Mouse (Mus musculus) CH12.LX (cell line): ENCODE results near the gene Larp1. TPM values are rescaled to one million over a fixed set of nuclear protein-coding genes. Genes with fewer than 3 reads are reported as not detected.

Experiments
- DNase-seq: peaks from one replicate; pipeline ENCODE4 v3.0.0-alpha.2; 2013; ENCODE audit errors: extremely low read depth
- H3K27ac ChIP-seq: 2 replicates; pipeline ENCODE4 v1.5.1; 2012; ENCODE audit warnings: low read depth, mild to moderate bottlenecking, control low read depth, moderate library complexity; ENCODE audit not compliant: insufficient read depth
- H3K27me3 ChIP-seq: replicated peaks from 2 replicates; pipeline ENCODE3; 2012; ENCODE audit warnings: inconsistent platforms
- H3K36me3 ChIP-seq, 2 experiments: replicated peaks in 1 of 2; 2 replicates each; pipeline versions ENCODE3 to v1.6.1; 2012; ENCODE audit warnings: inconsistent platforms in 1 of 2, low read length in 1 of 2, mild to moderate bottlenecking in 1 of 2, mixed read lengths in 1 of 2, moderate library complexity in 1 of 2; ENCODE audit not compliant: control insufficient read depth in 1 of 2, insufficient read depth in 1 of 2
- H3K4me1 ChIP-seq, 2 experiments: 2 replicates each; pipeline ENCODE4 v1.6.1; 2012; ENCODE audit warnings: inconsistent platforms in 1 of 2, moderate library complexity in 1 of 2; ENCODE audit not compliant: insufficient read depth in 2 of 2, control insufficient read depth in 1 of 2
- H3K4me2 ChIP-seq: 2 replicates; pipeline ENCODE4 v1.6.1; 2012; ENCODE audit warnings: low read depth, mild to moderate bottlenecking, control low read depth; ENCODE audit not compliant: poor library complexity, insufficient read depth, severe bottlenecking
- H3K4me3 ChIP-seq, 3 experiments: fragments of 150-350 bp in 1 of 3; sonication (generic) in 1 of 3; replicated peaks in 1 of 3; 2 replicates each; pipeline versions ENCODE3 to v1.5.1; 2011 to 2012; ENCODE audit warnings: low read depth in 2 of 3, low read length in 2 of 3, mild to moderate bottlenecking in 2 of 3, moderate library complexity in 2 of 3, control low read depth in 1 of 3, improper control_type of control experiment in 1 of 3, inconsistent platforms in 1 of 3, mixed read lengths in 1 of 3; ENCODE audit not compliant: poor library complexity in 1 of 3
- H3K79me2 ChIP-seq: replicated peaks from 2 replicates; pipeline ENCODE4 v1.6.1; 2012; ENCODE audit warnings: mild to moderate bottlenecking, moderate library complexity; ENCODE audit not compliant: control insufficient read depth, poor library complexity, insufficient read depth, severe bottlenecking; ENCODE audit errors: extremely low read depth
- H3K9ac ChIP-seq: 2 replicates; pipeline ENCODE4 v1.6.1; 2012; ENCODE audit warnings: low read depth, mild to moderate bottlenecking, control low read depth, moderate library complexity; ENCODE audit not compliant: insufficient read depth
- H3K9me3 ChIP-seq: replicated peaks from 2 replicates; pipeline ENCODE3; 2012; ENCODE audit warnings: low read length, inconsistent platforms, mixed read lengths
- CHD1 ChIP-seq: IDR thresholded peaks from 2 replicates; pipeline ENCODE4 v1.6.1; 2012; ENCODE audit warnings: low read depth, low read length, improper control_type of control experiment, inconsistent platforms
- CHD2 ChIP-seq: IDR thresholded peaks from 2 replicates; pipeline ENCODE4 v1.6.1; 2011; ENCODE audit warnings: low read length, improper control_type of control experiment
- E2F4 ChIP-seq: IDR thresholded peaks from 2 replicates; pipeline ENCODE4 v1.6.1; 2011; ENCODE audit warnings: low read depth, low read length, improper control_type of control experiment; ENCODE audit not compliant: insufficient replicate concordance
- EP300 ChIP-seq: IDR thresholded peaks from 2 replicates; pipeline ENCODE4 v1.6.1; 2011; ENCODE audit warnings: low read length, improper control_type of control experiment
- HCFC1 ChIP-seq: IDR thresholded peaks from 2 replicates; pipeline ENCODE4 v1.6.1; 2012; ENCODE audit warnings: low read depth, mild to moderate bottlenecking, inconsistent platforms, low read length, improper control_type of control experiment
- JUN ChIP-seq: IDR thresholded peaks from 2 replicates; pipeline ENCODE4 v1.6.1; 2011; ENCODE audit warnings: low read depth, mild to moderate bottlenecking, low read length, improper control_type of control experiment, moderate library complexity; ENCODE audit not compliant: insufficient read depth
- JUND ChIP-seq: conservative IDR thresholded peaks from 2 replicates; pipeline ENCODE4 v1.6.1; 2011; ENCODE audit warnings: low read depth, low read length, improper control_type of control experiment
- KAT2A ChIP-seq: IDR thresholded peaks from 2 replicates; pipeline ENCODE4 v1.6.1; 2012; ENCODE audit warnings: low read length, improper control_type of control experiment, inconsistent platforms; ENCODE audit not compliant: insufficient replicate concordance
- MAZ ChIP-seq: IDR thresholded peaks from 2 replicates; pipeline ENCODE4 v1.6.1; 2012; ENCODE audit warnings: low read depth, mild to moderate bottlenecking, inconsistent platforms, low read length, improper control_type of control experiment, moderate library complexity
- MXI1 ChIP-seq: IDR thresholded peaks from 2 replicates; pipeline ENCODE4 v1.6.1; 2011; ENCODE audit warnings: mild to moderate bottlenecking, low read depth, low read length, improper control_type of control experiment
- MYC ChIP-seq: IDR thresholded peaks from 2 replicates; pipeline ENCODE4 v1.6.1; 2011; ENCODE audit warnings: low read depth, mild to moderate bottlenecking, improper control_type of control experiment, low read length
- NELFE ChIP-seq: IDR thresholded peaks from 2 replicates; pipeline ENCODE4 v1.6.1; 2011; ENCODE audit warnings: low read depth, low read length, improper control_type of control experiment
- PAX5 ChIP-seq: IDR thresholded peaks from 2 replicates; pipeline ENCODE4 v1.6.1; 2012; ENCODE audit warnings: low read length, inconsistent platforms, mixed read lengths
- POLR2AphosphoS2 ChIP-seq: IDR thresholded peaks from 2 replicates; pipeline ENCODE4 v1.6.1; 2011; ENCODE audit warnings: low read depth, low read length, improper control_type of control experiment
- RAD21 ChIP-seq: IDR thresholded peaks from 2 replicates; pipeline ENCODE4 v1.6.1; 2011; ENCODE audit warnings: low read depth, mild to moderate bottlenecking, low read length, improper control_type of control experiment, moderate library complexity
- SMC3 ChIP-seq: IDR thresholded peaks from 2 replicates; pipeline ENCODE4 v1.6.1; 2011; ENCODE audit warnings: low read depth, low read length, improper control_type of control experiment
- TBP ChIP-seq: conservative IDR thresholded peaks from 2 replicates; pipeline ENCODE4 v1.6.1; 2011; ENCODE audit warnings: low read depth, low read length, improper control_type of control experiment
- TCF12 ChIP-seq: IDR thresholded peaks from 2 replicates; pipeline ENCODE4 v1.6.1; 2014; ENCODE audit warnings: low read depth, mild to moderate bottlenecking, inconsistent platforms, low read length, improper control_type of control experiment
- USF1 ChIP-seq: IDR thresholded peaks from 2 replicates; pipeline ENCODE4 v1.6.1; 2014; ENCODE audit warnings: low read depth, mild to moderate bottlenecking, inconsistent platforms, low read length, improper control_type of control experiment
- ZC3H11A ChIP-seq: IDR thresholded peaks from 2 replicates; pipeline ENCODE4 v1.6.1; 2012; ENCODE audit warnings: low read depth, mild to moderate bottlenecking, inconsistent platforms, low read length, improper control_type of control experiment
- ZMIZ1 ChIP-seq: IDR thresholded peaks from 2 replicates; pipeline ENCODE4 v1.6.1; 2012; ENCODE audit warnings: low read depth, mild to moderate bottlenecking, inconsistent platforms, low read length, improper control_type of control experiment
- ZNF384 ChIP-seq: IDR thresholded peaks from 2 replicates; pipeline ENCODE4 v1.6.1; 2012; ENCODE audit warnings: low read depth, low read length, improper control_type of control experiment, inconsistent platforms
- dilution Hi-C: fragments of 300-500 bp; cut with MboI; formaldehyde crosslinking; loops from 2 replicates; pipeline ENCODE4 v1.14.3; 2020; ENCODE audit warnings: low sequenced_read_pairs; ENCODE audit not compliant: extremely low pct_unique_long_range_greater_than_20kb, extremely low pct_ligation_motif_present
- in situ Hi-C: fragments of 300-500 bp; cut with MboI; formaldehyde crosslinking; loops from 3 replicates; pipeline ENCODE4 v1.14.3; 2019; ENCODE audit warnings: low sequenced_read_pairs, low pct_ligation_motif_present, low pct_unique_long_range_greater_than_20kb, mixed read lengths
- polyA plus RNA-seq: library from polyadenylated mRNA; unstranded; fragments of >175 nt; gene quantifications from 2 replicates; pipeline ENCODE4 v1.2.1, GENCODE M21; 2012; ENCODE audit warnings: low read depth; ENCODE audit not compliant: insufficient read length
- total RNA-seq, 2 experiments: library from RNA; depleted of rRNA; stranded (reverse); fragments of 300-350 nt in 1 of 2; fragments of >200 nt in 1 of 2; gene quantifications; 2 replicates each; pipeline ENCODE4 v1.2.3; 2012 to 2014

The Larp1 gene
- total and polyA plus RNA-seq, 3 experiments: 38.2 to 284 (median 94.1) TPM

DNA sequence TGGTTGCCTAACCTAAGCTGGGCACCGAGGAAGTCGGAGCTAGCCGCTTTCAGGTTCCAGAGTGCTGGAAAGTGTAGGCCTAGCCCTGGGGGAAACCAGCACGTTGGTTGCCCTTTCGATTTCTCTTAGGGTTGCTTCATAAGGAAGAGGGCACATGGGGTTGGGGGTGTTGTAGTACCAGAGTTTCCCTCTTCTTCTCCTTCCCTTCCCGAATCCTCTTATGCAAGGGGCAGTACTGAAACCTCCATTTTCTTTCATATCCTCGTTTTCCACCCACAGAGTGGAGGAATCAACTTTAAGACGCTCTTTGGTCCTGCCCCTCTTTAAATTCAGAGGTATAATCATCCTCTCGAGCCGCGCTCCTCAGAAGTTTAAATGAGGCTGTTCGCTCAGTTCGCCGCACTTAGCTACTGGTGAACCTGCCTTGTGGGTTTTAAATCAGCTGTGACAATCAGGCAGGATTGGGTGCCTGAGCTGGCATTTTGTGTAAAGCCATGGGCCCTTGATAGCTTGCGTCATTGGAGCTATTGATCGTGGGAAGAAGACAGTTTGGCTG is 1.4 kb downstream of the Larp1 start (continued):
- TF ChIP-seq TBP: peak; percentile 93
- no peak for TF ChIP-seq ZMIZ1
- no peak for TF ChIP-seq RAD21
- peak; percentile 58 for TF ChIP-seq HCFC1
- TF ChIP-seq ZC3H11A: no peak
- TF ChIP-seq USF1: no peak
- TF ChIP-seq POLR2AphosphoS2: no peak
- no peak for TF ChIP-seq JUN
- TF ChIP-seq TCF12: no peak; the same call in 1 of the 2 replicates
- peak; percentile 84; the same call in 1 of the 2 replicates for TF ChIP-seq CHD1
- TF ChIP-seq JUND: no peak
- no peak for TF ChIP-seq E2F4
- TF ChIP-seq, all 38 proteins: peak for 15

DNA sequence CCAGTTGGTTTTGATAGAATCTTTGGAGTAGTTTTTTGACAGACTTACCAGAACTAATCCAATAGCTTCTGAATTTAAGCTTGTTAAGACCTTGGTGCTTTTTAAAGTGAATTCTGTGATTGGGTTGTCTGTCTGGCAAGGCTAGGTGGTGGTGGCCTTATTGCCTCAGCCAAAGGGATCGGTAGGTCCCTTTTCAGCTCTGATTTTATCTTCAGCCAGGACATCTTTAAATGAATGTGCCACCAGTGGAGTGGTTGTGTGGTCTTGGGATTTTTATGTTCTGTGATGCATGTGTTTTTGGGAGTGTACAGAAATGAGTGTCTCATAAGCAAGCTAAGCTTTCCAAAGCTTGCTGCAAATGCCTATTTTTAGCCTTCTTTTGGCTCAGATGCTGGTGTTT is 2.1 kb downstream of the Larp1 start:
- no peak for DNase-seq
- dilution Hi-C loops: no loop called here
- peak overlapping the region; percentile 92 for H3K4me2 ChIP-seq
- H3K9ac ChIP-seq: peak overlapping the region; percentile 87
- H3K79me2 ChIP-seq: peaks cover 79% of the 10 kb centered on the region
- in situ Hi-C loops: no loop called here
- peak overlapping the region; percentile 18; the same call in 1 of the 2 replicates for H3K27ac ChIP-seq
- H3K27me3 ChIP-seq: no peaks in the 10 kb centered on the region
- TF ChIP-seq NELFE: no peak
- TF ChIP-seq MYC: no peak
- no peak for TF ChIP-seq TCF12
- TF ChIP-seq POLR2AphosphoS2: no peak
- no peak for TF ChIP-seq SMC3
- no peak for TF ChIP-seq HCFC1
- no peak for TF ChIP-seq MAZ
- TF ChIP-seq E2F4: no peak
- TF ChIP-seq EP300: no peak
- no peak for TF ChIP-seq JUND
- no peak for TF ChIP-seq CHD2
- no peak for TF ChIP-seq TBP
- TF ChIP-seq ZNF384: no peak
- no peak for TF ChIP-seq KAT2A
- TF ChIP-seq PAX5: no peak
- TF ChIP-seq MXI1: no peak
- TF ChIP-seq CHD1: no peak
- H3K36me3 ChIP-seq: peaks cover 0 to 14% of the 10 kb centered on the region in 2 experiments
- no peaks in the 10 kb centered on the region for H3K9me3 ChIP-seq
- H3K4me3 ChIP-seq: peak overlapping the region; percentile 84 to 100 (median 87)
- peaks cover 8 to 50% of the 10 kb centered on the region in 2 experiments for H3K4me1 ChIP-seq
